Mouse (Mus musculus): Measurements from ENCODE around the gene Tmed1. TPM values are rescaled to one million over a fixed set of nuclear protein-coding genes. Genes with fewer than 3 reads are reported as not detected.

Gene Tmed1
- total and polyA plus RNA-seq, 2 experiments = 19.2 to 26.5 TPM

GRCm38 (mm10) chr9:21463766-21464564 is 46.1 kb downstream of the Tmed1 start:
- H3K36me3 ChIP-seq (ENCODE audit: control insufficient read depth, insufficient read depth, low read length) = peaks cover 17% of the 10 kb centered on the region
- H3K4me1 ChIP-seq (ENCODE audit: control insufficient read depth, insufficient read depth, low read length) = peaks cover 7% of the 10 kb centered on the region; the same call in 1 of the 2 replicates
- no peak overlapping the region for H3K4me3 ChIP-seq (ENCODE audit: insufficient read depth, low read depth, low read length)
- TF ChIP-seq POLR2A (IDR thresholded peaks at IDR 0.05; ENCODE audit: extremely low read depth, insufficient read depth, low read length) = no peak
- TF ChIP-seq CTCF (IDR thresholded peaks at IDR 0.05; ENCODE audit: low read depth, low read length) = no peak
- H3K27ac ChIP-seq (replicated peaks; ENCODE audit: insufficient read depth, low read depth, low read length) = no peak overlapping the region
- H3K27me3 ChIP-seq (ENCODE audit: control insufficient read depth, insufficient read depth, low read length) = no peaks in the 10 kb centered on the region
- H3K79me2 ChIP-seq (ENCODE audit: control insufficient read depth, insufficient read depth, low read length) = no peaks in the 10 kb centered on the region; the same call in 1 of the 2 replicates
- DNase-seq (ENCODE audit: extremely low read depth, low read depth, low spot score) = peak; percentile 25
- WGBS = 70% methylated on average over 3 of the region's 3 CpGs
- no peak overlapping the region for H3K9ac ChIP-seq (ENCODE audit: low read depth, low read length)

DNA sequence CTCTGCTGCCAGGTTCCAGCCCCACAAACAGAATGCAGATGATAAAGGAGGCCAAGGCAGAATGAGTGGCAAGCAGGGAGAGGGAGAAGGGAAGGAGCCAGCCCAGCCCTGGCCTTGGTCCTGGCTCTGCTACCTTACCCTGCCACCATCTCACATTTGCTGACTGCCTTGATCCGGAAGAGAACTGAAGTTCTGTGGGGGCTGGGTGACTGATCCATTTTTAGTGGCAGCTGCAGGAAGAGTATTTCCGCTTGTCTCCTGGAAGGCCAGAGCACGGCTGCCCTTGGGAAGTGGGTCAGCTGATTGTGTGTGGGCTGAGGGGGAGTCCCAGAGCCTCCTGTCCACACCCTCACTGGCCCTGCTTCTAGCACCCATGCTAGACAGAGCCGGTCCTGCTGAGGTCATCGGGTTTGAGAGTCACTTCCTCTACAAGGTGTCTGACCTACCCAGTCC is 46.9 kb downstream of the Tmed1 start:
- no peaks in the 10 kb centered on the region for H3K27me3 ChIP-seq (ENCODE audit: control insufficient read depth, insufficient read depth, low read length)
- peaks cover 7% of the 10 kb centered on the region; the same call in 1 of the 2 replicates for H3K79me2 ChIP-seq (ENCODE audit: control insufficient read depth, insufficient read depth, low read length)
- no peak overlapping the region for H3K4me3 ChIP-seq (ENCODE audit: insufficient read depth, low read depth, low read length)
- peak overlapping the region; percentile 40 for H3K27ac ChIP-seq (replicated peaks; ENCODE audit: insufficient read depth, low read depth, low read length)
- H3K9ac ChIP-seq (ENCODE audit: low read depth, low read length) = 0 out of 2 replicates have a peak overlapping the region, but pooled peaks have one; percentile 10
- peak; percentile 33 for DNase-seq (ENCODE audit: extremely low read depth, low read depth, low spot score)
- no peak for TF ChIP-seq CTCF (IDR thresholded peaks at IDR 0.05; ENCODE audit: low read depth, low read length)
- TF ChIP-seq POLR2A (IDR thresholded peaks at IDR 0.05; ENCODE audit: extremely low read depth, insufficient read depth, low read length) = no peak
- WGBS = 41% methylated on average over 5 of the region's 5 CpGs
- H3K36me3 ChIP-seq (ENCODE audit: control insufficient read depth, insufficient read depth, low read length) = peaks cover 17% of the 10 kb centered on the region
- peaks cover 7% of the 10 kb centered on the region; the same call in 1 of the 2 replicates for H3K4me1 ChIP-seq (ENCODE audit: control insufficient read depth, insufficient read depth, low read length)

- no peak overlapping the region for H3K4me3 ChIP-seq (ENCODE audit: insufficient read depth, low read depth, low read length)
- H3K9ac ChIP-seq (ENCODE audit: low read depth, low read length) = no peak overlapping the region
- H3K36me3 ChIP-seq (ENCODE audit: control insufficient read depth, insufficient read depth, low read length) = 0 out of 2 replicates have a peak, but pooled peaks cover 2% of the 10 kb centered on the region
- peaks cover 15% of the 10 kb centered on the region; the same call in 1 of the 2 replicates for H3K79me2 ChIP-seq (ENCODE audit: control insufficient read depth, insufficient read depth, low read length)
- TF ChIP-seq CTCF (IDR thresholded peaks at IDR 0.05; ENCODE audit: low read depth, low read length) (no peak), POLR2A (IDR thresholded peaks at IDR 0.05; ENCODE audit: extremely low read depth, insufficient read depth, low read length) (no peak)
- no peak overlapping the region for H3K27ac ChIP-seq (replicated peaks; ENCODE audit: insufficient read depth, low read depth, low read length)
- H3K4me1 ChIP-seq (ENCODE audit: control insufficient read depth, insufficient read depth, low read length) = peaks cover 7% of the 10 kb centered on the region; the same call in 1 of the 2 replicates
- DNase-seq (ENCODE audit: extremely low read depth, low read depth, low spot score) = no peak
- WGBS = 74% methylated on average over 3 of the region's 3 CpGs
- H3K27me3 ChIP-seq (ENCODE audit: control insufficient read depth, insufficient read depth, low read length) = no peaks in the 10 kb centered on the region
Measured at GRCm38 (mm10) chr9:21460400-21460940, 49.6 kb downstream of the Tmed1 start.

DNA sequence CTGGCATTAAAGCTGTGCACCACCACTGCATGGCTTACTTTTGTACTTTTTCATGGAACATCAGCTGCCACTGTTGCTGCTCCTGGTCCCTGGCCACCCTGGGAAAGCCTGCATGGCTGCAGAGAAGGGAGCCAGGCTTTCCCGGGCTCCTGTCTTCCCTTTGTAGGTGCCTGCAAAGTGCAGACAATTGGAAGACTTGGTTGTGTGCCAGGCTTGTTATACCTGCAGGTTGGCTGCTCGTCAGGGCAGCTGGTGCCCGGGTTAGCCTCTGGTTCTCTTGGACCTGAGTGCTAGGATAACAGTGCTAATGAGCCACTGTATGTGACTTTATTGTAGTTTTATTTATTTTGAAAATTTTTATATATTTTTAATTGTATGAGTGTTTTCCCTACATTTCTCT is 51.2 kb downstream of the Tmed1 start:
- H3K4me1 ChIP-seq (ENCODE audit: control insufficient read depth, insufficient read depth, low read length) = peaks cover 10% of the 10 kb centered on the region; the same call in 1 of the 2 replicates
- 52% methylated on average over 3 of the region's 3 CpGs for whole genome bisulfite sequencing
- TF ChIP-seq CTCF (IDR thresholded peaks at IDR 0.05; ENCODE audit: low read depth, low read length) (no peak), POLR2A (IDR thresholded peaks at IDR 0.05; ENCODE audit: extremely low read depth, insufficient read depth, low read length) (no peak)

More for the DNA sequence above, 51.2 kb downstream of the Tmed1 start:
- Histone ChIP-seq H3K36me3 (ENCODE audit: control insufficient read depth, insufficient read depth, low read length) (0 out of 2 replicates have a peak, but pooled peaks cover 2% of the 10 kb centered on the region), H3K4me3 (ENCODE audit: insufficient read depth, low read depth, low read length) (no peak overlapping the region), H3K27ac (replicated peaks; ENCODE audit: insufficient read depth, low read depth, low read length) (no peak overlapping the region), H3K27me3 (ENCODE audit: control insufficient read depth, insufficient read depth, low read length) (no peaks in the 10 kb centered on the region), H3K79me2 (ENCODE audit: control insufficient read depth, insufficient read depth, low read length) (peaks cover 22% of the 10 kb centered on the region; the same call in 1 of the 2 replicates), H3K9ac (ENCODE audit: low read depth, low read length) (no peak overlapping the region)
- DNase-seq (ENCODE audit: extremely low read depth, low read depth, low spot score) = no peak

Other genes with a start within 250 kb of the Tmed1 start
- gene Atg4d, start 245.0 kb downstream of the Tmed1 start, total RNA-seq (2014; rRNA removed) = 22.3 and 27.3 TPM in 2 replicates
- gene Atg4d, start 245.0 kb downstream of the Tmed1 start, polyA plus RNA-seq (2012; rRNA removed) = 42.2 and 45.8 TPM in 2 replicates
- 5.0 and 6.5 TPM in 2 replicates for gene Kri1, start 222.3 kb downstream of the Tmed1 start, total RNA-seq (2014; rRNA removed)
- 6.3 and 9.7 TPM in 2 replicates for gene Kri1, start 222.3 kb downstream of the Tmed1 start, polyA plus RNA-seq (2012; rRNA removed)
- 3.0 and 3.9 TPM in 2 replicates for gene Cdkn2d, start 218.8 kb downstream of the Tmed1 start, total RNA-seq (2014; rRNA removed)
- 5.1 and 5.2 TPM in 2 replicates for gene Cdkn2d, start 218.8 kb downstream of the Tmed1 start, polyA plus RNA-seq (2012; rRNA removed)
- gene Ap1m2, start 197.9 kb downstream of the Tmed1 start, total RNA-seq (2014; rRNA removed) = 0.07 and 0.55 TPM in 2 replicates
- 0.06 and 0.28 TPM in 2 replicates for gene Ap1m2, start 197.9 kb downstream of the Tmed1 start, polyA plus RNA-seq (2012; rRNA removed)
- 3.8 and 4.9 TPM in 2 replicates for gene Slc44a2, start 189.6 kb downstream of the Tmed1 start, total RNA-seq (2014; rRNA removed)
- 3.9 and 5.8 TPM in 2 replicates for gene Slc44a2, start 189.6 kb downstream of the Tmed1 start, polyA plus RNA-seq (2012; rRNA removed)
- gene Ilf3, start 142.4 kb downstream of the Tmed1 start, total RNA-seq (2014; rRNA removed) = 9.5 and 13.0 TPM in 2 replicates
- 9.1 and 13.5 TPM in 2 replicates for gene Ilf3, start 142.4 kb downstream of the Tmed1 start, polyA plus RNA-seq (2012; rRNA removed)
- gene Qtrt1, start 98.4 kb downstream of the Tmed1 start, total RNA-seq (2014; rRNA removed) = 5.6 TPM in 2 replicates
- 8.3 and 15.7 TPM in 2 replicates for gene Qtrt1, start 98.4 kb downstream of the Tmed1 start, polyA plus RNA-seq (2012; rRNA removed)
- 28.9 and 32.3 TPM in 2 replicates for gene Dnm2, start 85.3 kb downstream of the Tmed1 start, total RNA-seq (2014; rRNA removed)
- 57.3 and 74.4 TPM in 2 replicates for gene Dnm2, start 85.3 kb downstream of the Tmed1 start, polyA plus RNA-seq (2012; rRNA removed)
- gene AB124611, start 15.9 kb upstream of the Tmed1 start, total RNA-seq (2014; rRNA removed) = 3.5 and 4.6 TPM in 2 replicates
- 2.2 and 3.4 TPM in 2 replicates for gene AB124611, start 15.9 kb upstream of the Tmed1 start, polyA plus RNA-seq (2012; rRNA removed)
- 5.0 and 8.1 TPM in 2 replicates for gene Carm1, start 36.6 kb upstream of the Tmed1 start, total RNA-seq (2014; rRNA removed)
- gene Carm1, start 36.6 kb upstream of the Tmed1 start, polyA plus RNA-seq (2012; rRNA removed) = 23.4 and 28.5 TPM in 2 replicates
- 13.0 and 18.7 TPM in 2 replicates for gene Timm29, start 82.5 kb upstream of the Tmed1 start, total RNA-seq (2014; rRNA removed)
- gene Timm29, start 82.5 kb upstream of the Tmed1 start, polyA plus RNA-seq (2012; rRNA removed) = 26.7 TPM in 2 replicates
- 24.6 and 25.9 TPM in 2 replicates for gene Yipf2, start 82.6 kb upstream of the Tmed1 start, total RNA-seq (2014; rRNA removed)
- gene Yipf2, start 82.6 kb upstream of the Tmed1 start, polyA plus RNA-seq (2012; rRNA removed) = 33.5 and 43.9 TPM in 2 replicates
- gene Smarca4, start 105.9 kb upstream of the Tmed1 start, total RNA-seq (2014; rRNA removed) = 13.1 and 15.8 TPM in 2 replicates
- gene Smarca4, start 105.9 kb upstream of the Tmed1 start, polyA plus RNA-seq (2012; rRNA removed) = 15.2 and 15.9 TPM in 2 replicates
- gene Ldlr, start 213.2 kb upstream of the Tmed1 start, total RNA-seq (2014; rRNA removed) = 61.4 and 82.8 TPM in 2 replicates
- gene Ldlr, start 213.2 kb upstream of the Tmed1 start, polyA plus RNA-seq (2012; rRNA removed) = 105 and 116 TPM in 2 replicates

Data from liver, adult 2 months (tissue).